Mouse (Mus musculus) adrenal gland, postnatal 10 days (tissue): ENCODE data around the gene Cdh4. TPM values are rescaled to one million over a fixed set of nuclear protein-coding genes. Genes with fewer than 3 reads are reported as not detected.

ENCODE experiments used
- DNase-seq: peaks from one replicate; pipeline ENCODE4 v3.0.0; 2021; ENCODE audit warnings: mixed read lengths
- long read RNA-seq, 2 experiments: library from polyadenylated mRNA; stranded (forward); transcript quantifications; one replicate each; pipeline ENCODE4 v2.0.0; 2021
- total RNA-seq, 2 experiments: library from RNA; stranded (reverse); gene quantifications; 2 replicates each; pipeline ENCODE4 v1.2.3; 2021

Cdh4 gene
- 1 to 10 TPM; 2.8 to 5.2 TPM for total RNA-seq
- long read RNA-seq, experiment 1, partial matches to known transcripts: 1 of 1 reads
- long read RNA-seq, experiment 1, other reads (novel, unspliced or antisense): 0 of 1 reads
- long read RNA-seq, experiment 2, partial matches to known transcripts: 0 of 3 reads
- long read RNA-seq, experiment 2, other reads (novel, unspliced or antisense): 3 of 3 reads

DNA sequence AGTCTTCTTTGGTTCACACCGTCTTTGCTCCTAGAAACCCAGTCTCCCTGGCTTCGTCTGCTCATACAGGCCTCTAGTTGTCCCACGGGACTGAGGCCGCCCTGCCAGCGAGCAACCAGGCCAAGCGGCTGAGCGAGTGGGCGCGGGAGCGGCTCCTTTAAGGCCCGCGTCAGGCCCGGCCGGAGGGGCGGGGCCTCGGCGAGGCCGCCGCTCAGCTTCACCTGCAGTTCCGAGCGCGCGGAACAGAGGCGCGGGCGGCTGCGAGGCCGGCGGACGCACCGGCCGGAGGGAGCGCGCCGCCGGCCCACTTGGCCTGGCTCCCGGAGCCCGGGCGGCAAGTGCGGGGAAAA is at the start of gene Cdh4:
Gene Cdh4 (plus strand): TSS at position 241 of the 350 bp plus-strand sequence.
- peak; percentile 82 for DNase-seq

DNA sequence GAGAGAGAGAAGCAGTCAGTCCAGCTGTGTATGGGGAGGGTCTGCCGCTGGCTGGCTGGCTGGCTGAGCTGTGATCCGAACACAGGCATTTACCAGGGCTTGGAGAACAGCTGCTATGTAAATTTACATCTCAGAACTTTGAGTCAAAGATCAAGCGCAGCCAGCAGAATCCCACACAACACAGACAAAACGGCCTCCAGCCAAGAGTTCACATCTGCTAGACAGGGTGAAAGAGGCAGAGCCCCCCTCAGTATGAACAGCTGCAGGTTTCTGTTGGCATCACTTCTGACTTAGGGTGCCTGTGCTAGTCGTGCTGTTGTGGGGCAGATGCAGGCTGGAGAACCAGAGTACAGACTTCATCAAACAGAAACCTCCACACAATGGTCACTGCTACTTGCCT is 46.8 kb upstream of the Cdh4 start:
- DNase-seq: no peak

DNA sequence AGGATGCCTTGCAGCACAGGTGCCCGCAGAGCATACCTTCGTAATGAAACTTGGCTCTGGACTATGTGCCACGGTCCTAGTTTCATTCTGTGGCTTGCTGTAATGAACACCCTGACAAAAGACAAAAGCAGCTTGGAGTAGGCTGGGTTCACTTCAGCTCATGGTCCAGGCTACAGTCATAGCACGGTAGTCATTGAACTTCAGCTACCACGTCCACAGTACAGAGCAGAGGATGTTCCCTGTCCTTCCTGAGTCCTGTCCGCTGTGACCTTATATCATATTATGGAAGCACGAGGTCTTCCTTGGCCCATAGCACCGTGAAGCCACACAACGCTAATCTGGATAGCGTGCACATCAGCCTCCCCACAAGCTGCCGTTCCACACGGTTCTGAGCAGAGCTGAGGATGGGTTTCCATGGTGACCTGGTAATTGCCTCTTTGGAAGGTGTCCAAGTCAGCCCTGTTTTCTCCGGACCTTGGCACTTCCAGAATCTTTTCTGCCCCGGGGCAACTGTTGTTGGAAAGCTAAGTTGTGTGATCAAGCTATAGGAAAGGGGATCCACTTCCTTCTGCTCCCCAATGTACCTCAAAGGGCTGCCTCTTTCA is 42.5 kb upstream of the Cdh4 start:
- DNase-seq: no peak

DNA sequence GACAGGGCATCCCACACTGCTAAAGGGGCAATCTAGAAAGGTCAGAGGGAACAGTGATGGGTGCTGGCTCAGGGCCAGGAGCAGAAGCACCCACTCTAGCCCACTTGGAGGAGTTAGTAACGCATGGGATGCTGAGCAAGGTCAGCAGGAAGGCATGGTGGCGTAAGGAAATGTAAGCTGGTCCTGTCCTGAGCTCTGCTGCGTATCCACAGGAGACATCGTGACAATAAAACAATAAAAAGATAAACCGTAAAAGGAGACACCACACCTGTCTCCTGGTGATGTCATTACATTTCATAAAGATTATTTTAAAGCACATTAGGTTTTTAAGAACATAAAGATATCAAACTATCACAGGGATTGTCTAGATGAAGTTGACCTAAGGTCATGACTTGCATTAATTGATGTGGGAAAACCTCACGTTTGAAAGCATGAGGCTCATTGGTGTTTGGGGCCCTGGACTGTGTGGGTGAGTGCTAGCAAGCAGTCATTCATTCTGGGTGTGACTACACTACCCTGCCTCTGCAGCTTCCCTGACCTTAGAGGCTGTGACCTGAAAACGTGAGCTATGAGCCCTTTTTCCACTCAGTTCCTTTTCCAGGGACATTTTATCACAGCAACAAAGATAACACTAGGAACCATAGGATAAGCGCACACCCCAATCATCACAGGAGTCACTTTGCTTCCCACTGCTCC is 31.2 kb upstream of the Cdh4 start:
- DNase-seq: no peak

DNA sequence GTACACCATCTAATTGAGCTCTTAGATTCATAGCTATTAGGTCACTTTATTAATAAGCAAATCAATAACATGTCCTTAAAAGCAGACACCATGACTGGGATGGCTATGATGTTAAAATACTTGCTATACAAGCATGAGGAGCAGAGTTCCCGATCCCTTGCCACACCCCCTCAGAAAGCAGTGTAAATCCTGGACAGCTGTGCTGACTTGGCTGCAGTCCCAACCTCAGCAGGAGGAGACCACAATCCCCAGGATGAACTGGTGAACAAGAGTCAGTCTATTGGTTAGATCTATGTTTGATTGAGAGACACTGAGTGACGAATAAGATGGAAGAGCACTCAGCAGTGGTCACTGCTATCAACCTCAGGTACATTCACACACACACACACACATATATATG is 29.3 kb upstream of the Cdh4 start:
- DNase-seq: no peak

DNA sequence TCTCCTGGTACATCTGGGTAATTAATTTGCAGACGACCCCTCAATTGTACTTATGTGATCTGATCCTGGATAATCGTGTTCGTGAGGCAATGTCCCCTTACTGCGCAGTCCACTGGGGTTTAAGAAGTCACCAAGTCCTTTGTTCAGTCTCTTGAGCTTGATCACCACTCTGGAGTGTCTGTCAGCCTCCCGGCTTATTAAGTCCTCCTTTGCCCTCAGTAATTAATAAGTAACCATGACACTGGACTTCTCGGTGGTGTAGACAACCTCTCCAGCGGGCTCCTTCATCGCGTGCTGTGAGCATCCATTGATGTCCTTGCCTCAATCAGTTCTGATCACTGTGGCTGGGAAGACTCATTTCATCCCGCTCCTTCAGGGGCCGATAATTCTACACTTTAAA is 28.0 kb upstream of the Cdh4 start:
- no peak for DNase-seq

DNA sequence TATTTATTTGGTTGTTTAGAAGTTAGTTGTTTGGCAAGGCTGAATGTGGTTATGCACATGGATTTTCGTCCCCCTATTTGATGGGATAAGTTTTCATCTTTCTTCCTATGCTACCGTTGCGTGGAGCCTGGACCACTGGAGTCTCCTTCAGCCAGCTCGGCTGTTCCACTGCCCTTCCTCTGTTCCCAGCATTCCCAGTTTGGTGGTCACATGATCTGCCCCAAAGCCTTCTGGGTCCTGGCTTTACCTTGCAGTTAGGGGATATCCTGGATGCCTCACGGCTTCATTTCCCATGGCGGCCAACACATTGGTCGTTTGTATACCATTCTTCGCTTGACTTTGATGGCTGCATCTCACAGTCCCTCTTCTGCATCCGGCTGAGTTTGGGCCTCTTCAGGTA is 27.5 kb upstream of the Cdh4 start:
- no peak for DNase-seq

DNA sequence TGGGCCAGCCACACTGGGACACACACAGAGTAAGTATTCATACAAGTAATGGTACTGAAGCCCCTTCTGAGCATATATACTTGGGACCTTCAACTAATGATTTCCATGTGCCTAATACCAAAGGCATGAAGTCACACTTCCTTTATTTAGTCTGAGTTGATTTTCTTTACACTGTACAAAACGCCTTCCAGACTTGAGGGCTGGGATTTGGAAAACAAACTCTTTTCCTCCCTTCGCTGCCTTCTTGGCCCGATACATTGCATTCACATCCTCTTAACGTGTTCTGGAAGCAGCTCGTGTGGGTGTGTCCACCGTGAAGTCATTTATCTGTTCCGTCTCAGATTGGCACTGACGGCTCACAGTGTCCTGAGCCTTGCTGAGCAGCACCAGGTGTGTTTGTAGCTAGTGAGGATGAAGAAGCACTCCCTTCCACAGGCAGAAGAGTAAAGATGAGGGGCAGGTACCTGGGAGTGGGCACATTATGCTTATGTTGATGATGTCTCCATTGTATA is 26.3 kb upstream of the Cdh4 start:
- no peak for DNase-seq

DNA sequence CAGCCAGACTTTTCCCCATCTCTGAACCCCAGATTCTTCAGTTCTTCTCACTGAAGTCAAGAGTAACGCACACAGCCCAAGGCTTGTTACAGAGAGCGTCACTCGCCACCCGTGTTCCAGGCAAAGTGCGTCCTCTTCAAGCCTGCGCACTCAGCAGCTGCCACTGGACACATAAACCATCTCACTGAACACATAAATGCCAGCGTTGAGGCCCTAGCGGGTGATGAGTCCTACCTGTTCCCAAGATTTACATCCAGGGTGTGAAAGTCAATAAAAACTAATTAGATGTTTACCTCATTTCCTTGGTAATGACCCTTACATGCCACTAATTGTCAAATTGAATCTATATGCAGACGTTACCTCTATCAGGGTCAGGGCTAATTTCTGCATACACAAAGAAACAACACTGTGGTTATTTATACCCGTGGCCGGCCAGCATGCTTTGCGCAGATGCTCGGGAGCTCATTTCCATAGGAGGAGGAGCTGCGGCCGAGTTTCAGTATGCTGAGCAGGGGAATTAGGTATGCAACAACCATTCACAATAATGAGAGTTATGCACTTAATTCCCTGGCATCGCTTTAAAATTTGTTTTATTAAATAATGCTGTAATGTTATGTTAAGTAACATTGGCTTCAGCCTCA is 25.5 kb upstream of the Cdh4 start:
- DNase-seq: no peak

DNA sequence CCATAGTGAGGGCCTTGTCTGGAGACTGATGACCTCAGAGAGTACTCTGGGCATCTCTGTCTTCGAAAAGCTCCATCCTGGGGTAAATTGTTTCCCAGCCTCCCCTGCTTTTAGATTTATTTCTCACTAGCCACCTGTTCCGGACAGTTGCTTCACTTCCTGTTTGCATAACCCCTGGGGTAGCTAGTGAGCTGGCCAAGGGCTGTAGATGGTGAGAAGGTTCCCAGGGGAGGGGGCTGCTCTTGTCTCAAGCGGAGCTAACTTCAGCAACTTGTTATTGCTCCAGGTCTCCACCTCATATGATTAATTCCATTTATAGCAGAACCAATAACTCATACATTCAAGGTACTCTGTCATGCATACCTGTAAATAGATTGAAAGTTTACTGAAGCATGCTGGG is 16.6 kb upstream of the Cdh4 start:
- no peak for DNase-seq

DNA sequence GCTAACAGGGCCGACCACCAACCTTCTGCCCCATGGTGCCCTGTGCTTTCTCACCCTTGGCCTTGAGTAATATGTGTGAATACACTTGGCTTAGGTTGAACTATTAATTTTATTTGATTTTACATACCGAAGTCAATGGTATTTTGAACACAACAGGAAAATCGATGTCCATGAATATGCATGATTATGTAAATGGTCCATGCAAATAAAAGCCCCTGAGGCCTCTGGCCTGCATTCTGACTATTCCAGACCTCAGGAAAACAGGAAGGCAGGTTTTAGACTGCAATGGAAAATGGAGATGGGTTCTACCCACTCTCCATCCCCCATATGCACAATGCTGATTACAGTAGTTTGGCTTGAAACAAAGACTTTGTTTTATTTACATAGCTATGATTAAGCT is 13.3 kb upstream of the Cdh4 start:
- no peak for DNase-seq

DNA sequence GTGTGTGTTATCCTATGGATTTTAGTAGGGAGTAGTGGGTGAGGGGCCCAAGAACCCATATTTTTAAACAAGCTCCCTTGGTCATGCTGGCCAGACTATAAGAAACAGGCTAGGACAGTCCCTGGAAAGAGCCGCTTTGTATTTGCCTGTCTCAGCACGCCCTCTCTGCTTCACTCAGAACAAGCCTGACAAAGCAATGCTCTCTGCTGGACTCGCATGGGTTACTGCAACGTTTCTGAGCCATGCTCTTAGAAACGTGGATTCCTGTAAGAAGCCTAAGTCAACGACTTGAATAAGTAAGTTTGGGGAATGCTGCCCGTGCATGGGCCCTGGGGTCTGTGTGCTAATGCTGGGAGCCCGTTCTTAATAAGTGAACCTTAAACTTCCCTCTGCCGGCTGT is 2.1 kb upstream of the Cdh4 start:
- no peak for DNase-seq

DNA sequence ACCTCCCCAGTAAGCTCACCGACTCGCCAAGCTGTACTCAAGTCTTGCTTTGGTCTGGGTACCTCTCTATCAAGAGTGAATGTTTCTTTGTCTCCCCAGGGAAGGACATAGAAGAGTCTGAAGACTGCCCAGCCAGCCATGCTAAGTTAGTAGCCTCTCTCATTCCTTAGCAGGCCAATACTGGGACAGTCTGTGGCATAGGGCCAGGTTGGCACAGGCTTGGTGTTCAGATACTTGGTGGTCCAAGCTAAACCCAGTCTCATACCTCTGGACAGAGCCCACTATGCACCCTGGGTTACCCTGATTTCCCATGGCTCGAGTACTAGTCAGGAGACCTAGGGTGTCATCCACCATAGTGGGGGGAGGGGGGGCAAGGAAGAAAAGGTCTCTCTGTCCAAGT is 1.1 kb upstream of the Cdh4 start:
- DNase-seq: no peak

DNA sequence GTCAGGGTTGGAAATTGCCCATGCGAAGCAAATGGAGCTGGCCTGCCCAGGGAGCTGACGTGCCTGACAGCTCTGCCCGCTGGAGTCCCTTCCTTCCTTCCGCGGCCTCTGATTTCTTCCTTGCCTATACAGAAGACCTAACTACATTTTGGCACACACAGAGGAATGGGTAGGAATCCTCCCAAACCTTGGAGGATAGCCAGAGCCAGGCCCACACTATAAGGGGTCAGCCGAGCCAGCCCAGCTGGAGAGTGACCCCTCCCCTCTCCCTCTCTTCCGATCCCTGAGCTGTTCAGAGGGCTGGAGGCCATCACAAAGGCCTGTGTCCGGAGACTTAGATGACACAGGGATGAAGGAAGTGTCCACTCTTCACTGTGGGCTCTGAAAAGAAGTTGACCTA is 514 bp upstream of the Cdh4 start:
- peak; percentile 13 for DNase-seq

DNA sequence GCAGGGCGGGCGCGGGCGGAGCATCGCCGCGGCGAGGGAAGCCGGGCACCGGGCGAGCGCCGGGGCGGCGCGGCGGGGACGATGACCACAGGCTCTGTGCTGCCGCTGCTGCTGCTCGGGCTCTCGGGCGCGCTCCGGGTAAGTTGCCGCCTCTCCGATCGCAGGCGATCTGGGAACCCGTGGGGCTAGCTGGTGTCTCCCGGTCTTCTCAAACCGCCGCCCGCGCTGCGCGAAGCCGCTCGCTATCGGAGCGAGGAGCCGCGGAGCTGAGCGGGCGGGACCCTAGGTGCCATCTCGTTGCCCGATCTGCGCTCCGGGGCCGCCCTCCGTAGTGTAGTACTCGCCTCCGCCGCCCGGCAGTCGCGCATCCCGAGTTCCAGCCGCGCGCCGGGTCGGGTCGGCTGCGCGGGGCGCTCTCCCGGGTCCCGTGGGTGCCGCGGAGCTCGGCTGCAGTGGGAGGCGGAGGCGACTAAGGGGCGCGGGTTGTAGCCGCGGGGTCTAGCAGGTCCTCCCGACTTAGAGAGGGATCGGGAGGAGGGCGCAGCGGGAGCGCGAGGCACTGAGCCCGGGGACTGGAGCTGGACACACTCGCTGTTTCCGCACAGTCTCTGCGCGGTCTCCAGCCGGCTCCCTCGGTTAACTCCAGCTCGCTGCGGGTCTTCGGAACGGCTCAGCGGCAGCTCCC is 452 bp downstream of the Cdh4 start:
- DNase-seq: peak; percentile 60

DNA sequence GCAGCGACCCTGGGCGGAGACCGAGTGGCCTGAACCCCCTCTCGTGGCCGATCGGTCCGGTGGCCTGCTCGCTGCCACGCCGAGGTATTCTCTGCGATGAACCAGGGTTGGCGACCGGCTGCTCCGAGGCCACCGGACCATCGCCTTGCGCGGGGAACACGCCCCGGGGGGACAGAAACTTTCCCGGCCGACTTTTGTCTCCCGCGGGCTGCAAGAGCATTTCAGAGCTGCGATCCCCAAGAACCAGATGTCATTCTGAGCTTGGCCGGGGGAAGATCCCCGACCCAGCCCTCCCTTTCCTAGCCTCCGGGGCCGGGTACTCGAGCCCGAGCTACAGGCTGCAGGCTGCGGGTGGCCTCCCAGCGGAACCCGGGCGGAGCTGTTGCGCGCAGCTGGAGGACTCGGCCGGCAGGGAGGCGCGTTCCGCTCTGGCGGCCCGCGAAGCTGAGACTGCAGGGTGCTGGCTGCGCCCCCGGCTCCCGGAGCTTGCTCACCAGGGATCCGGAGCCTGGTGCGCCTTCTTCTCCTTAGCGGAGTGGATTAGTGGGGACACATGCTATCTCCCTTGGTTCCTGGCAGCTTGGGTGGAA is 1.1 kb downstream of the Cdh4 start:
- DNase-seq: peak; percentile 64

DNA sequence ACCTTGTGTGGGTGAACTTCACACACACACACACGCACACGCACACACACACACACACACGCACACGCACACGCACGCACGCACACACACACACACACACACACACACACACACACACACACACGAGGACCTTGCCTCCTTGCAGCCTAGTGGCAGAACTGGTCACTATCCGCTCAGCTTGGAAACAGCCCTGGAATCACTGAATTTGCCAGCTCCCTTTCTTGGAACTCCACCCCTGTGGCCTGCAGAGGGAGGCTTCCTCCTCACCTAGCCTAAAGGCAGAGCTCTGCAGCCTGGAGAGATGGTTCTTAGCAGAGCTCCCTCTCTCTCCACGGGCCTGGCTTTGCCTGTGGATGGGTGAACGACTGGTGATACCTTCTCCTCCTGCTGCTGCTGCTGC is 1.7 kb downstream of the Cdh4 start:
- peak; percentile 4 for DNase-seq

DNA sequence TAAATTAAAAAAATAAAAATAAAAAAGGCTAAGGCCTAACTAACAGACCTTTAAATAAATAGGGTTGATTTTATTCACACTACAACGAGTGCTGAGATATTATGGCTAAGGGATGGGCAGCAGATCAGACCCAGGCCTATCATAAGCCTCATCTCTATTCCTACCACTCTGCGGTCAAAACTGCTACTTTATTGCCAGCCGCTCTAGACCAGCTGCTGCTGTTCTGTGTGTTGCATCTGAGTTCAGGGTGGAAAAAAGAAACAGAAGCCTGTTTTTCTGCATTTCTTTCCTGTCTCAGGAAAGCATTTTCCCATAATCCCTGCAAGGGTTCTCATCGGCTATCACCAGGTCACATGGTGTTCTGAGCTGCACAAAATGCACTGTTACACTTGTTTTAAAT is 6.0 kb downstream of the Cdh4 start:
- no peak for DNase-seq

DNA sequence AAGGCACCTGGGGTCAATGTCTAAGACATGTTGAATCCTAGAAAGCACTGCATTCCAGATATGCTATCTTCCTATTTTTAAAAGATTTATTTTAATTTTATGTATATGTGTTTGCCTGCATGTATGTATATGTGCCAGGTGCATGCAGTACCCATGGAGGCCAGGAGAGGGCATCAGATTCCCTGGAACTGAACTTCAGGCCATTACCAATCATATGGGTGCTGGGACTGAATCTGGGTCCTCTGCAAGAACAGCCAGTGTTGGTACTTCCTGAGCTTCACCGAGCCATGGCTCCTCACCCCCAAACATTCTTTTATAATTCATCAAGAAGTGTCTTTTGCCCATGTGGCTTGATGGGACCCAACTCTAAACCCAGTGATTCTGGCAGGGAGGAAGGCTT is 6.8 kb downstream of the Cdh4 start:
- no peak for DNase-seq

DNA sequence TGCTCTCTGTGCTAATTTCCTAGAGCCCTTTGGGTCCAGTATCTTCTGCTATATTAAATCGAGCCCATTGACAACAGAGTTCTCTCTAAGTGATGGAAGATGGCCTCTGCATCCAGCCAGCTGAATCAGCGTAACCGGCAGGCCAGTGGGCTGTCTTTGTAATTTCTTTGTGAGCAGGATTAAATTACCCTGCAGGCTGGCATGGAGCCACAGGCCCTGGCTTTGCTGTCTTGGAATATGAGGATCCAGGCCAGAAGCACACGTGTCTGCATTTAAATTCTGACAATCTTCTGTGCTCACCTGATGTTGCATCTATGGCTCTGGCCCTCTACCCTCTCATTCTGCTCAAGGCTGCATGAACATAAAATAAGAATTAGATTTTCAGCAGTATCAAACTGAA is 17.0 kb downstream of the Cdh4 start:
- no peak for DNase-seq

DNA sequence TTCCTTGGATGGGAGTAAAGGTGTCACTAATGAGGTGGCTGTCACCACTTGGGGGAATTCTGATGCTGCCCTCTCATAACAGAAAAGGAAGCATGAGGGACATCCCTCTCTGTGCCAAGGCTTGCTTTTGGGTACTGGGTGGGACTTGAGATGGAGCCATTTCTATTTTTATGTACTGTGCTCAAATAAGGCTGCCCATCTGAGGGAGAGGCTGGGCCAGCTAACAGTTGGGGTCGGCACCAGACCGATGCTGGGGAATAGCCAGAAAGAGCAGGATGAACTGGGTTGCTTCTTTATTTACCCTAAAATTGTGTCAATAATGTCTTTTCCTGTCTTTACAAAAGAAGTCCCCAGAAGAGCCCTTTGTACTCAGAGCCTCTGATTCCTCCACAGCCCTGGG is 17.4 kb downstream of the Cdh4 start:
- DNase-seq: no peak

DNA sequence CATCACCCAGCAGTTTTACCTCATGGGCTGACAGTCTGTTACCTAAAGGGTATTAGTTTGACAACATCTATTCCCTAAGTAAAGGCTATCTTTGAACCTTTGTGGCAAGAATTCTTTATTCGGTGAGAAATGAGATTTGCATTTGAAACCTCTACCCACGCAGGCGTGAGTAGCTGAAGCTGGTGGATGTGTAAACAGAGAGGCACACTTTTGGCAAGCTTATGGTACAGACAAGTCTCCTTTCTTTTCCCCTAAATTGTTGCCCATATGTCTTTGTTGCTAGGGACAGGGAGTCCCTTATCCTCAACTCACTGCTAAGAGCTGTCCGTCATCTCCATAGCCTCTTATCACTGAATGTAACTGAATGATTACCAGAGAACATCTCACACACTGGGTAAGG is 21.3 kb downstream of the Cdh4 start:
- no peak for DNase-seq
